Mouse (Mus musculus): ENCODE data around the gene Tinf2.

- TF ChIP-seq EP300 (IDR thresholded peaks at IDR 0.05; ENCODE audit: insufficient read depth, low read depth, low read length) (no peak), CTCF (IDR thresholded peaks at IDR 0.05; ENCODE audit: low read depth, low read length) (peak; percentile 51), POLR2A (IDR thresholded peaks at IDR 0.05; ENCODE audit: insufficient read depth, low read length) (no peak)
Observed at GRCm38 (mm10) chr14:55659960-55660573, 21.6 kb downstream of the Tinf2 start, which contains the start of gene Mdp1.
